Mouse (Mus musculus) thymus, adult 2 months (tissue): ENCODE measurements around the gene Srrd.

Experiments
- CTCF ChIP-seq: fragments of 200-500 bp; IDR thresholded peaks from 2 replicates; pipeline ENCODE4 v1.5.1; 2012; ENCODE audit warnings: mild to moderate bottlenecking, control low read depth, low read length, moderate library complexity, borderline replicate concordance; ENCODE audit not compliant: control insufficient read depth, poor library complexity, insufficient read depth; ENCODE audit errors: extremely low read depth
- POLR2A ChIP-seq: fragments of 200-500 bp; IDR thresholded peaks from 2 replicates; pipeline ENCODE4 v1.6.1; 2012; ENCODE audit warnings: mild to moderate bottlenecking, low read length, control low read depth, moderate library complexity; ENCODE audit not compliant: control insufficient read depth, poor library complexity, insufficient read depth; ENCODE audit errors: extremely low read depth

DNA sequence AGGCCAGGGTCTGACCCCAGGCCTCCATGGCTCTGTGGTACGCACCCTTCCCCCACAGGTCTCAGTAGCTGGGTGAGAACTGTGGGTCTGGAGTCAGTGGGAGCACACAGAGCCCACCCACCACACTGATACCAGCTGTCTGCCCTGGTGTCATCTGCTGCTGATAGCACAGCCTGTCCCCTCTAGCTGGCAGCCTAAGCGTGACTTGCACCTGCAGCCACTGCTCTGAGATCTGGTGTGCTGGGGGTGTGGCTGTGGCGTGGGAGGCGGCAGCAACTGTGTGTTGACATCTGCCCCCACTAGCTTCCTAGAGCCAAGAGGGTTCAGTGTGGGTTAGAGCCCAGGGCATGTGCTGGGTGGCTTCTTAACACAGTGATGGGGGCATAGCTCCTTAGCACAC, 33.3 kb upstream of the Srrd start:
- TF ChIP-seq POLR2A, result 0 out of 2 replicates have a peak, but pooled peaks have one; percentile 18
- no peak for TF ChIP-seq CTCF
